Mouse (Mus musculus): ENCODE measurements around the gene Dtx4. TPM values are rescaled to one million over a fixed set of nuclear protein-coding genes. Genes with fewer than 3 reads are reported as not detected.

Gene Dtx4
- polyA plus RNA-seq, 2 experiments from 2014 or later, result 6.8 to 11.4 TPM

Other genes with a start within 250 kb of the Dtx4 start
- not detected for gene Olfr235, start 240.4 kb downstream of the Dtx4 start, polyA plus RNA-seq (2017; shearing (Covaris generic))
- gene Olfr1434, start 221.6 kb downstream of the Dtx4 start, polyA plus RNA-seq (2017; shearing (Covaris generic)), result not detected
- not detected for gene Olfr1436, start 202.3 kb downstream of the Dtx4 start, polyA plus RNA-seq (2017; shearing (Covaris generic))
- not detected for gene Olfr1437, start 176.4 kb downstream of the Dtx4 start, polyA plus RNA-seq (2017; shearing (Covaris generic))
- gene Olfr1438-ps1, start 165.5 kb downstream of the Dtx4 start, polyA plus RNA-seq (2017; shearing (Covaris generic)), result not detected
- gene Olfr1440, start 114.2 kb downstream of the Dtx4 start, polyA plus RNA-seq (2017; shearing (Covaris generic)), result under 1 TPM in 1 of 2 experiments, not detected in 1; 0.09 TPM
- gene Olfr1441, start 84.0 kb downstream of the Dtx4 start, polyA plus RNA-seq (2017; shearing (Covaris generic)), result not detected
- not detected for gene Pfpl, start 73.5 kb downstream of the Dtx4 start, polyA plus RNA-seq (2017; shearing (Covaris generic))
- gene Mpeg1, start 40.7 kb downstream of the Dtx4 start, polyA plus RNA-seq (2017; shearing (Covaris generic)), result under 1 TPM; 0.15 to 0.44 TPM
- 10 to 100 TPM; 43.5 to 49.8 TPM for gene Fam111a, start 44.3 kb upstream of the Dtx4 start, polyA plus RNA-seq (2017; shearing (Covaris generic))
- gene Gm4952, start 98.5 kb upstream of the Dtx4 start, polyA plus RNA-seq (2017; shearing (Covaris generic)), result not detected
- under 1 TPM in 1 of 2 experiments, not detected in 1; 0.19 TPM for gene Glyat, start 131.9 kb upstream of the Dtx4 start, polyA plus RNA-seq (2017; shearing (Covaris generic))
- not detected for gene Olfr1442, start 169.0 kb upstream of the Dtx4 start, polyA plus RNA-seq (2017; shearing (Covaris generic))
- gene Olfr1443, start 176.7 kb upstream of the Dtx4 start, polyA plus RNA-seq (2017; shearing (Covaris generic)), result not detected
- not detected for gene Keg1, start 194.3 kb upstream of the Dtx4 start, polyA plus RNA-seq (2017; shearing (Covaris generic))

All from CD4-positive, CD25-positive, alpha-beta regulatory T cell, adult 4 months (primary cell).